Comparison of ENCODE assay signal across 15 mouse cellular contexts in the genomic region with DNA sequence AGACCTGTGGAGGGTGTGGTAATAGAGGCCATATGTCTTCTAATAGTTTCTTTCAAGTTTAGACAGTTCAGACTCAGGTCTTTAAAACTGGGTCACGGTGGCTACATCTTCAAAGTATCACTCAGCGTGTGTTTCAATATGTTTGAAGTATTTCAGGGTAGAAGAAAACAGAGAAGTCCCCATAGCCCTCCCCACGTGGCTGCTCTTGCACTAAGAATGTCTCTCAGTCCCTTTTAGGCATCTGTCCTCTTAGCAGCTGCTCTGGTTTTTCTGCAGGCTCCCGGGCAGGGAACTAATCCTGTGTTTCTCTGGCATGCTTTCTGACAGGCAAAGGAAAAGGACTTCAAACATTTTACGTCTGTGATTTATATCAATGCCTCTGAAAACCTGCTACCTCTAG. TPM values are rescaled to one million over a fixed set of nuclear protein-coding genes. Genes with fewer than 3 reads are reported as not detected.
DNase-seq lines count a peak whose midpoint lies in the region; ATAC-seq and TF ChIP-seq lines count a peak whose summit lies in the region.
"Had no signal": no experiment of that assay in that cellular context is flagged by ENCODE, and none has a peak within 500 bp of the region (broad histone marks: within the 10 kb centered on the region; RNA-seq: fewer than 3 reads in every experiment).

No protein-coding gene starts in this region.

- WGBS in embryonic facial prominence, embryonic 14.5 days: 25% methylated on average over 5 of the region's 5 CpGs
- 53% methylated on average over 5 of the region's 5 CpGs for WGBS in embryonic facial prominence, embryonic 10.5 days

- no peaks in the 10 kb centered on the region for H3K27me3 ChIP-seq in embryonic facial prominence, embryonic 14.5 days (replicated peaks; ENCODE audit: control insufficient read depth, insufficient read depth, low read length)
- H3K27me3 ChIP-seq in embryonic facial prominence, embryonic 10.5 days (replicated peaks; ENCODE audit: low read depth, poor library complexity, severe bottlenecking): 0 out of 2 replicates have a peak, but pooled peaks cover 3% of the 10 kb centered on the region
- H3K27me3 ChIP-seq: embryonic facial prominence, embryonic 12.5 days; forebrain, embryonic 12.5 days; hindbrain, embryonic 12.5 days had no signal

- H3K4me2 ChIP-seq in embryonic facial prominence, embryonic 14.5 days (ENCODE audit: low read depth, low read length): no peak overlapping the region
- H3K4me2 ChIP-seq: embryonic facial prominence, embryonic 12.5 days; forebrain, embryonic 12.5 days; heart, embryonic 12.5 days; hindbrain, embryonic 12.5 days had no signal

- H3K9ac ChIP-seq in embryonic facial prominence, embryonic 14.5 days (ENCODE audit: low read depth, low read length): no peak overlapping the region
- H3K9ac ChIP-seq: forebrain, embryonic 12.5 days; heart, embryonic 12.5 days; hindbrain, embryonic 12.5 days had no signal

- no peak for ATAC-seq in embryonic facial prominence, embryonic 14.5 days (ENCODE audit: low read depth)
- ATAC-seq in inflammation-experienced regulatory T-cells, adult 6 months: peak; percentile 50

- H3K36me3 ChIP-seq in embryonic facial prominence, embryonic 14.5 days (ENCODE audit: control insufficient read depth, insufficient read depth, low read length): no peaks in the 10 kb centered on the region
- H3K36me3 ChIP-seq in embryonic facial prominence, embryonic 10.5 days (replicated peaks): no peaks in the 10 kb centered on the region
- H3K36me3 ChIP-seq: embryonic facial prominence, embryonic 12.5 days; forebrain, embryonic 12.5 days; G1E; heart, embryonic 12.5 days; hindbrain, embryonic 12.5 days had no signal

- no peaks in the 10 kb centered on the region for H3K4me1 ChIP-seq in embryonic facial prominence, embryonic 14.5 days (ENCODE audit: control insufficient read depth, insufficient read depth, low read length)
- H3K4me1 ChIP-seq in embryonic facial prominence, embryonic 10.5 days: no peaks in the 10 kb centered on the region
- H3K4me1 ChIP-seq: embryonic facial prominence, embryonic 12.5 days; forebrain, embryonic 12.5 days; hindbrain, embryonic 12.5 days had no signal

- no peak overlapping the region for H3K4me3 ChIP-seq in embryonic facial prominence, embryonic 14.5 days (ENCODE audit: low read depth, low read length)
- H3K4me3 ChIP-seq in embryonic facial prominence, embryonic 10.5 days: no peak overlapping the region
- no peak overlapping the region for H3K4me3 ChIP-seq in layer of hippocampus, adult 2 months
- H3K4me3 ChIP-seq: embryonic facial prominence, embryonic 12.5 days; forebrain, embryonic 12.5 days; gastrocnemius, adult 2 months; heart, embryonic 12.5 days; hindbrain, embryonic 12.5 days had no signal

- no peaks in the 10 kb centered on the region for H3K9me3 ChIP-seq in embryonic facial prominence, embryonic 14.5 days (ENCODE audit: control insufficient read depth, low read length)
- H3K9me3 ChIP-seq in embryonic facial prominence, embryonic 10.5 days: no peaks in the 10 kb centered on the region
- H3K9me3 ChIP-seq: embryonic facial prominence, embryonic 12.5 days; forebrain, embryonic 12.5 days; G1E; heart, embryonic 12.5 days; hindbrain, embryonic 12.5 days had no signal

- peak; percentile 29 for DNase-seq in embryonic facial prominence, embryonic 14.5 days (ENCODE audit: low spot score)
- no peak for DNase-seq in embryonic facial prominence, embryonic 10.5 days (ENCODE audit: low spot score)
- DNase-seq in layer of hippocampus, adult 2 months (ENCODE audit: low spot score in 2 of 2): no peak
- DNase-seq in layer of hippocampus, postnatal 36 days: no peak
- DNase-seq in thymus, postnatal 0 days (ENCODE audit: low spot score): peak; percentile 66
- no peak for DNase-seq in thymus, postnatal 10 days (ENCODE audit: low spot score in 2 of 2)

- no peak overlapping the region for H3K27ac ChIP-seq in embryonic facial prominence, embryonic 14.5 days (replicated peaks; ENCODE audit: low read depth, low read length)
- H3K27ac ChIP-seq in embryonic facial prominence, embryonic 10.5 days (replicated peaks): no peak overlapping the region
- peak overlapping the region; percentile 28 for H3K27ac ChIP-seq in layer of hippocampus, adult 2 months
- H3K27ac ChIP-seq: embryonic facial prominence, embryonic 12.5 days; forebrain, embryonic 12.5 days; gastrocnemius, adult 2 months; hindbrain, embryonic 12.5 days; hindbrain, postnatal 0 days had no signal

- no peak for TF ChIP-seq CTCF in layer of hippocampus, adult 2 months (conservative IDR thresholded peaks at IDR 0.05)

RNA-seq across cellular contexts. Expression of a gene that starts 12.6 kb away (rescaled TPM):
- polyA plus RNA-seq in embryonic facial prominence, embryonic 14.5 days (2014; fragmentation: Nextera tagmentation; extraction: Ambion mirVana): 290 and 303 TPM in 2 replicates
- polyA plus RNA-seq in embryonic facial prominence, embryonic 10.5 days (2016; fragmentation: Nextera tagmentation; extraction: Ambion mirVana): 357 and 358 TPM in 2 replicates
- total RNA-seq in layer of hippocampus, adult 2 months (2021): 10 to 100 TPM; 94.6 to 99.4 TPM
- total RNA-seq in layer of hippocampus, postnatal 36 days (2021): 100 to 1,000 TPM; 103 to 106 TPM
- polyA plus RNA-seq in thymus, postnatal 0 days (2015; fragmentation: Nextera tagmentation; extraction: Ambion mirVana): 491 and 521 TPM in 2 replicates
- polyA plus RNA-seq in inflammation-experienced regulatory T-cells, adult 6 months (2017; shearing (Covaris generic)): 100 to 1,000 TPM; 456 to 534 (median 479) TPM

RNA-seq across cellular contexts. Expression of a gene that starts 17.0 kb away (rescaled TPM):
- polyA plus RNA-seq in embryonic facial prominence, embryonic 14.5 days (2014; fragmentation: Nextera tagmentation; extraction: Ambion mirVana): 0.42 and 0.55 TPM in 2 replicates
- polyA plus RNA-seq in embryonic facial prominence, embryonic 10.5 days (2016; fragmentation: Nextera tagmentation; extraction: Ambion mirVana): 0.46 and 0.85 TPM in 2 replicates
- 1 to 10 TPM; 1.2 to 1.4 TPM for total RNA-seq in layer of hippocampus, adult 2 months (2021)
- total RNA-seq in layer of hippocampus, postnatal 36 days (2021): 1 to 10 TPM in 1 of 2 experiments, under 1 TPM in 1; 0.72 to 1.3 TPM
- polyA plus RNA-seq in thymus, postnatal 0 days (2015; fragmentation: Nextera tagmentation; extraction: Ambion mirVana): 9.4 and 13.8 TPM in 2 replicates
- not detected for polyA plus RNA-seq in inflammation-experienced regulatory T-cells, adult 6 months (2017; shearing (Covaris generic))
- total RNA-seq: common myeloid progenitor, adult 5-6 weeks had no signal

RNA-seq across cellular contexts. Expression of a gene that starts 47.7 kb away (rescaled TPM):
- polyA plus RNA-seq in embryonic facial prominence, embryonic 14.5 days (2014; fragmentation: Nextera tagmentation; extraction: Ambion mirVana): 1.7 and 1.9 TPM in 2 replicates
- 2.2 and 2.3 TPM in 2 replicates for polyA plus RNA-seq in embryonic facial prominence, embryonic 10.5 days (2016; fragmentation: Nextera tagmentation; extraction: Ambion mirVana)
- 1 to 10 TPM; 3.3 to 3.6 TPM for total RNA-seq in layer of hippocampus, adult 2 months (2021)
- total RNA-seq in layer of hippocampus, postnatal 36 days (2021): 1 to 10 TPM; 2.4 to 2.7 TPM
- 15.1 and 15.3 TPM in 2 replicates for polyA plus RNA-seq in thymus, postnatal 0 days (2015; fragmentation: Nextera tagmentation; extraction: Ambion mirVana)
- polyA plus RNA-seq in inflammation-experienced regulatory T-cells, adult 6 months (2017; shearing (Covaris generic)): 10 to 100 TPM; 27.1 to 30.3 (median 28.6) TPM

Comparison
In these comparisons a context has a peak if more than half of its experiments do, and no peak if none do; other contexts are left out.
1. DNase-seq: peak in embryonic facial prominence, embryonic 14.5 days (single experiment) and thymus, postnatal 0 days (single experiment); none in embryonic facial prominence, embryonic 10.5 days (single experiment), layer of hippocampus, adult 2 months (0 of 2), layer of hippocampus, postnatal 36 days (0 of 2) and thymus, postnatal 10 days (0 of 2).